Mouse (Mus musculus) lung, embryonic 16.5 days (tissue): Measurements from ENCODE around the gene Rnft1. TPM values are rescaled to one million over a fixed set of nuclear protein-coding genes. Genes with fewer than 3 reads are reported as not detected.
"Not testable (repeated sequence)": the region's sequence is repeated elsewhere in the genome, so short reads cannot be mapped to it uniquely, and the experiment has no call there.

Experiments
- ATAC-seq: fragments of 200-750 bp; cut with Nextera tagmentation; 2 replicates; pipeline ENCODE4 v1.8.0; 2017; ENCODE audit warnings: low read depth, mild to moderate bottlenecking, moderate library complexity
- H3K27ac ChIP-seq: fragments of 300-500 bp; sonication (generic); 2 replicates; pipeline ENCODE4 v1.5.1; 2014; ENCODE audit warnings: mild to moderate bottlenecking, control low read depth, low read length
- H3K27me3 ChIP-seq: fragments of 300-500 bp; sonication (generic); 2 replicates; pipeline ENCODE4 v1.6.1; 2014; ENCODE audit warnings: low read depth, low read length, mixed read lengths; ENCODE audit not compliant: control insufficient read depth, insufficient read depth
- H3K36me3 ChIP-seq: fragments of 300-500 bp; sonication (generic); 2 replicates; pipeline ENCODE4 v1.6.1; 2014; ENCODE audit warnings: low read length; ENCODE audit not compliant: control insufficient read depth, insufficient read depth
- H3K4me1 ChIP-seq: fragments of 300-500 bp; sonication (generic); replicated peaks from 2 replicates; pipeline ENCODE4 v1.6.1; 2014; ENCODE audit warnings: low read length, mixed read lengths; ENCODE audit not compliant: control insufficient read depth, insufficient read depth
- H3K4me2 ChIP-seq: fragments of 300-500 bp; sonication (generic); 2 replicates; pipeline ENCODE4 v1.6.1; 2014; ENCODE audit warnings: low read depth, low read length, control low read depth
- H3K4me3 ChIP-seq: fragments of 300-500 bp; sonication (generic); 2 replicates; pipeline ENCODE4 v1.5.1; 2014; ENCODE audit warnings: mild to moderate bottlenecking, low read length, control low read depth
- H3K9ac ChIP-seq: fragments of 300-500 bp; sonication (generic); 2 replicates; pipeline ENCODE4 v1.6.1; 2014; ENCODE audit warnings: low read length, control low read depth
- H3K9me3 ChIP-seq: fragments of 300-500 bp; sonication (generic); 2 replicates; pipeline ENCODE4 v1.6.1; 2016; ENCODE audit warnings: low read length; ENCODE audit not compliant: control insufficient read depth
- WGBS: fragments of 180-500 bp; shearing (Covaris S2); extraction: QIAGEN DNeasy Blood & Tissue Kit; methylation state at CpG from one replicate; pipeline ENCODE4 v1.1.7; 2014; 5-methylcytosine and 5-hydroxymethylcytosine counted together
- polyA plus RNA-seq: library from polyadenylated mRNA; unstranded; fragments of >200 nt; fragmentation: Nextera tagmentation; extraction: Ambion mirVana; gene quantifications from 2 replicates; pipeline ENCODE4 v1.2.1, GENCODE M21; 2015

The Rnft1 gene
- polyA plus RNA-seq, 1 experiment from 2014 or later = 55.1 TPM

DNA sequence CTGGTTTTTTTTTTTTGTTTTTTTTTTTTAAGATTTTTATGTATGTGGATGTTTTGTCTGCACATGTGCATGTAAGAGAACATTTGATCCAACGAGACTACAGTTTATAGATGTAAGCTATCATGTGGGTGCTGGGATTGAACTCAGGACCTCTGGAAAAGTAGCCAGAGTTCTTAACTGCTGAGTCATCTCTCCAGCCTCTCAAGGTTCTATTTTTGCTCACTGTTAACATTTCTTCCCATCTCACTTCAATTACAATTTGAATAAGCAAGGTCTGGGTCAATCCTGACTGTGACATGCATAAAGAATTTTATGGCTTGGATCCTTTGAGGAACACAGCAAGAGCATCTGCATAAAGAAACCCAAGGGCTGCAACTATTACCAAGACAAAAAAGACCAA, 16.3 kb downstream of the Rnft1 start:
- H3K27ac ChIP-seq = no peak overlapping the region
- H3K36me3 ChIP-seq = peaks cover 21% of the 10 kb centered on the region
- no peak overlapping the region for H3K9ac ChIP-seq
- H3K4me2 ChIP-seq = no peak overlapping the region
- no peak for ATAC-seq
- no peaks in the 10 kb centered on the region for H3K9me3 ChIP-seq
- H3K4me3 ChIP-seq = no peak overlapping the region
- H3K4me1 ChIP-seq = no peaks in the 10 kb centered on the region
- 66% methylated on average over 1 of the region's 1 CpGs for WGBS
- no peaks in the 10 kb centered on the region for H3K27me3 ChIP-seq

DNA sequence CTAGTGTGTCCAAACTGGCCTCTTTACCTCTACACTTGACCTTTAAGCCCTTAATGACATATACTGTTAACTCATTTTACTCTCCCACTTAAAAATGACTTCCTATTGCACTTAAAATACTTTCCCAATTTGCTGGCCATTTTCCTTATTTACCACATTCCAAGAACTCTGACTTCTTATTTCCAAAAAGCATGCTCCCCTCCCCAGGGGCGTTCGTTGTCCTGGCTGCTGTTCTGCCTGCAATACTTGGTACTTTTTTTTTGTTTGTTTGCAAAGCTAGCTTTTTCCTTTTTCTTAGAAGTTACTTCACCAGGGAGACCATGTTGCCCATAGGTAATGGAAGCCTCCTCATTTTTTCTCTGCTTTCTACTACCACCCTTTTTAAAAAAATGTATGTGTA, 18.7 kb downstream of the Rnft1 start:
- H3K9me3 ChIP-seq = no peaks in the 10 kb centered on the region
- no peaks in the 10 kb centered on the region for H3K27me3 ChIP-seq
- no peak for ATAC-seq
- H3K4me2 ChIP-seq = no peak overlapping the region
- peaks cover 27% of the 10 kb centered on the region for H3K36me3 ChIP-seq
- no peak overlapping the region for H3K4me3 ChIP-seq
- WGBS = 85% methylated on average over 2 of the region's 2 CpGs
- no peak overlapping the region for H3K27ac ChIP-seq
- no peaks in the 10 kb centered on the region for H3K4me1 ChIP-seq
- no peak overlapping the region for H3K9ac ChIP-seq

DNA sequence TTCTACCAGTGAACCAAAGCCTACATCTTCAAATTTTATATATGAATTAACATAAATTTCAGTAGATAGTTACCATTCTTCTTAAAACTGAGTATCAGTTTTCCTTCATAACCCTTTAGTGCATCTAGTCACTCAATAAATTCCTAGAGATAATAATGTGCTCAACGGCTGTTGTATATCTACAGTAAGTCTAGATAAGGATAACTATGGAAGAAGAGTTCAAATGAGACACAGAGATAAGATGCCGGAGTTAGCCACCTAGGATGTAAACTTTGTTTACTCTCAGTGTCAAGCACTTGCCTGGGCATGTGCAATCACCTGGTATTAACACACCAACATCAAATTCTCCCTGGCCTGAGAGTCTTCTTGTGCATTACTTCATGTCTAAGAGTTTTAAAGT, 22.9 kb downstream of the Rnft1 start:
- WGBS = 46% methylated on average over 2 of the region's 2 CpGs
- Histone ChIP-seq H3K4me1 (no peaks in the 10 kb centered on the region), H3K4me3 (no peak overlapping the region), H3K9me3 (no peaks in the 10 kb centered on the region), H3K27ac (no peak overlapping the region), H3K36me3 (peaks cover 50% of the 10 kb centered on the region), H3K9ac (no peak overlapping the region), H3K4me2 (no peak overlapping the region), H3K27me3 (no peaks in the 10 kb centered on the region)
- no peak for ATAC-seq

- H3K27me3 ChIP-seq = no peaks in the 10 kb centered on the region
- ATAC-seq = no peak
- no peak overlapping the region for H3K4me3 ChIP-seq
- 87% methylated on average over 2 of the region's 2 CpGs for WGBS
- H3K9ac ChIP-seq = no peak overlapping the region
- peaks cover 51% of the 10 kb centered on the region for H3K36me3 ChIP-seq
- H3K27ac ChIP-seq = no peak overlapping the region
- no peak overlapping the region for H3K4me2 ChIP-seq
- no peaks in the 10 kb centered on the region for H3K4me1 ChIP-seq
- H3K9me3 ChIP-seq = no peaks in the 10 kb centered on the region
Measured at GRCm38 (mm10) chr11:86507991-86508390, 23.5 kb downstream of the Rnft1 start.

DNA sequence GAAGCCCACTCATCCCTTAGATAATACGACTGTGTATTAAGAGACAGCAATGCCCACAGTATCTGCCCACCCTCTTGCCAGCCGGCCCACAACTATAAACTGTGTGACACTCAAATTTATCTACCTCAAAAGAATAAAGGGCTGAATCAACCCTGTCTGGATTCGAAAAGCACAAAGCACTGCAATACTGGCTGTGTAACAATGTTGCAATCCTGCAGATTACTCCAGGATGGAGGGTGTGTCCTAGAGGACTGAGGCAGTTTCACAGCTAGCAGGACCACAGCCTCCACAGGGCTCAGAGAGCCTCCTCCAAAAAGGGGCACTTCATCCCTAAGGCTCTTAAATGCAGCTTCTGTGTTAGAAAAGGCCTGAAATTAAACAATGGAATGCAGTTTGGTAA, 32.2 kb downstream of the Rnft1 start:
- no peak overlapping the region for H3K4me2 ChIP-seq
- no peaks in the 10 kb centered on the region for H3K27me3 ChIP-seq
- H3K4me3 ChIP-seq = no peak overlapping the region
- H3K36me3 ChIP-seq = peaks cover 42% of the 10 kb centered on the region
- no peak overlapping the region for H3K9ac ChIP-seq
- no peak overlapping the region for H3K27ac ChIP-seq
- H3K9me3 ChIP-seq = no peaks in the 10 kb centered on the region
- no peak for ATAC-seq
- H3K4me1 ChIP-seq = no peaks in the 10 kb centered on the region
- WGBS = 82% methylated on average over 3 of the region's 3 CpGs

- H3K4me1 ChIP-seq = no peaks in the 10 kb centered on the region
- H3K27me3 ChIP-seq = no peaks in the 10 kb centered on the region
- ATAC-seq = no peak
- H3K36me3 ChIP-seq = peaks cover 38% of the 10 kb centered on the region
- 95% methylated on average over 3 of the region's 3 CpGs for WGBS
- no peak overlapping the region for H3K4me2 ChIP-seq
- no peak overlapping the region for H3K9ac ChIP-seq
- H3K4me3 ChIP-seq = no peak overlapping the region
- H3K9me3 ChIP-seq = no peaks in the 10 kb centered on the region
- H3K27ac ChIP-seq = no peak overlapping the region
Measured at GRCm38 (mm10) chr11:86517229-86517628, 32.8 kb downstream of the Rnft1 start.

DNA sequence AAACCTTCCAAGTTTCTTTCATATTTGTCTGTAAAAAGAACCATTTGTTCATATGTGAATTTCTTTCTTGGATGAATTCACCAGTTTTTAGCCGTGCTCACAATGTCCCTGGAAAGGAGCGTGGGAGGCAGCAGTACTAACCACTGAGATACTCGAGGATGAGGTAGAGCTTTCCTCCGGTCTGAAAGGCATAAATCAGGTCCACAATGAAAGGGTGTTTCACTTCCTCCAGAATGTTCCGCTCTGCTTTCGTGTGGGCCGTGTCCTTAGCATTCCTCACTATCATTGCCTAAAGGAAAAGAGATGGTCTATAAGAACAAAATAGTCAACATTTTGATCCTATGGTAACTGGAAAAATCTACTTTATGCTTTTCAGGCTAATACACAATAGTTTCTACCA, 35.3 kb downstream of the Rnft1 start:
- ATAC-seq = no peak
- H3K9me3 ChIP-seq = no peaks in the 10 kb centered on the region
- no peaks in the 10 kb centered on the region for H3K27me3 ChIP-seq
- 94% methylated on average over 7 of the region's 7 CpGs for WGBS
- no peak overlapping the region for H3K4me3 ChIP-seq
- H3K36me3 ChIP-seq = peaks cover 46% of the 10 kb centered on the region
- no peak overlapping the region for H3K4me2 ChIP-seq
- no peak overlapping the region for H3K9ac ChIP-seq
- H3K4me1 ChIP-seq = no peaks in the 10 kb centered on the region
- H3K27ac ChIP-seq = no peak overlapping the region

- Histone ChIP-seq H3K27me3 (no peaks in the 10 kb centered on the region), H3K4me3 (no peak overlapping the region), H3K4me1 (no peaks in the 10 kb centered on the region), H3K9me3 (no peaks in the 10 kb centered on the region), H3K9ac (no peak overlapping the region), H3K36me3 (peaks cover 24% of the 10 kb centered on the region), H3K27ac (no peak overlapping the region), H3K4me2 (no peak overlapping the region)
- ATAC-seq = no peak
- 96% methylated on average over 4 of the region's 4 CpGs for WGBS
Measured at GRCm38 (mm10) chr11:86527528-86527927, 43.1 kb downstream of the Rnft1 start.

- no peaks in the 10 kb centered on the region for H3K4me1 ChIP-seq
- no peaks in the 10 kb centered on the region for H3K27me3 ChIP-seq
- ATAC-seq = no peak
- 70% methylated on average over 1 of the region's 1 CpGs for whole genome bisulfite sequencing
- H3K9me3 ChIP-seq = no peaks in the 10 kb centered on the region
- peaks cover 9% of the 10 kb centered on the region for H3K36me3 ChIP-seq
- H3K9ac ChIP-seq = no peak overlapping the region
- no peak overlapping the region for H3K4me2 ChIP-seq
- no peak overlapping the region for H3K4me3 ChIP-seq
- no peak overlapping the region for H3K27ac ChIP-seq
Measured at GRCm38 (mm10) chr11:86532834-86533233, 48.4 kb downstream of the Rnft1 start.

- not testable (repeated sequence) for H3K27ac ChIP-seq, H3K4me3 ChIP-seq, H3K9me3 ChIP-seq, ATAC-seq, H3K4me2 ChIP-seq, H3K4me1 ChIP-seq, H3K36me3 ChIP-seq, H3K27me3 ChIP-seq, H3K9ac ChIP-seq
- 91% methylated on average over 6 of the region's 6 CpGs for WGBS
Measured at GRCm38 (mm10) chr11:86533302-86533701, 48.8 kb downstream of the Rnft1 start.
